Mouse (Mus musculus) hindlimb bud, embryonic 11.5 days (tissue): ENCODE measurements around the gene Pitx2.
A peak's percentile ranks its signal among the peaks of the same experiment; 100 is the strongest.

ENCODE experiments used
- DNase-seq: peaks from one replicate; pipeline ENCODE4 v3.0.0-alpha.2; 2012; ENCODE audit warnings: low read depth, low spot score; ENCODE audit errors: extremely low spot score

Gene Pitx2

GRCm38 (mm10) chr3:129199609-129200500 is at the start of gene Pitx2:
Gene Pitx2, plus strand, starts transcription at chr3:129199878.
- DNase-seq = no peak

GRCm38 (mm10) chr3:129150001-129150400 is 49.7 kb upstream of the Pitx2 start:
- no peak for DNase-seq

- DNase-seq = peak; percentile 37
These were observed 48.5 kb upstream of the Pitx2 start for GRCm38 (mm10) chr3:129151096-129151685.

GRCm38 (mm10) chr3:129158812-129159370 is 40.8 kb upstream of the Pitx2 start:
- no peak for DNase-seq

- no peak for DNase-seq
These were observed 38.2 kb upstream of the Pitx2 start for GRCm38 (mm10) chr3:129161333-129162035.

- DNase-seq = no peak
These were observed 35.4 kb upstream of the Pitx2 start for GRCm38 (mm10) chr3:129164246-129164645.

- DNase-seq = no peak
These were observed 34.0 kb upstream of the Pitx2 start for GRCm38 (mm10) chr3:129165715-129166114.

GRCm38 (mm10) chr3:129166684-129167083 is 33.0 kb upstream of the Pitx2 start:
- DNase-seq = no peak

- no peak for DNase-seq
These were observed 29.3 kb upstream of the Pitx2 start for GRCm38 (mm10) chr3:129170416-129170815.

GRCm38 (mm10) chr3:129171789-129172188 is 27.9 kb upstream of the Pitx2 start:
- DNase-seq = no peak

- no peak for DNase-seq
These were observed 5.2 kb upstream of the Pitx2 start for GRCm38 (mm10) chr3:129194436-129194835.

GRCm38 (mm10) chr3:129195036-129195435 is 4.6 kb upstream of the Pitx2 start:
- DNase-seq = no peak

- no peak for DNase-seq
These were observed 3.7 kb upstream of the Pitx2 start for GRCm38 (mm10) chr3:129195816-129196549.

- no peak for DNase-seq
These were observed 3.1 kb upstream of the Pitx2 start for GRCm38 (mm10) chr3:129196550-129196919.

GRCm38 (mm10) chr3:129197035-129197434 is 2.6 kb upstream of the Pitx2 start:
- no peak for DNase-seq

GRCm38 (mm10) chr3:129197786-129198626 is 1.7 kb upstream of the Pitx2 start:
- no peak for DNase-seq

- no peak for DNase-seq
These were observed 1.1 kb upstream of the Pitx2 start for GRCm38 (mm10) chr3:129198627-129198903.

- DNase-seq = no peak
These were observed 494 bp upstream of the Pitx2 start for GRCm38 (mm10) chr3:129199160-129199608.

- DNase-seq = no peak
These were observed 818 bp downstream of the Pitx2 start for GRCm38 (mm10) chr3:129200501-129200890.

GRCm38 (mm10) chr3:129201156-129201555 is 1.5 kb downstream of the Pitx2 start:
- DNase-seq = no peak
